Mouse (Mus musculus) retina, embryonic 14.5 days (tissue): ENCODE measurements around the gene Amotl2.

Experiments used
- DNase-seq: peaks from one replicate; pipeline ENCODE4 v3.0.0-alpha.2; 2015; ENCODE audit warnings: low spot score

Gene Amotl2

DNA sequence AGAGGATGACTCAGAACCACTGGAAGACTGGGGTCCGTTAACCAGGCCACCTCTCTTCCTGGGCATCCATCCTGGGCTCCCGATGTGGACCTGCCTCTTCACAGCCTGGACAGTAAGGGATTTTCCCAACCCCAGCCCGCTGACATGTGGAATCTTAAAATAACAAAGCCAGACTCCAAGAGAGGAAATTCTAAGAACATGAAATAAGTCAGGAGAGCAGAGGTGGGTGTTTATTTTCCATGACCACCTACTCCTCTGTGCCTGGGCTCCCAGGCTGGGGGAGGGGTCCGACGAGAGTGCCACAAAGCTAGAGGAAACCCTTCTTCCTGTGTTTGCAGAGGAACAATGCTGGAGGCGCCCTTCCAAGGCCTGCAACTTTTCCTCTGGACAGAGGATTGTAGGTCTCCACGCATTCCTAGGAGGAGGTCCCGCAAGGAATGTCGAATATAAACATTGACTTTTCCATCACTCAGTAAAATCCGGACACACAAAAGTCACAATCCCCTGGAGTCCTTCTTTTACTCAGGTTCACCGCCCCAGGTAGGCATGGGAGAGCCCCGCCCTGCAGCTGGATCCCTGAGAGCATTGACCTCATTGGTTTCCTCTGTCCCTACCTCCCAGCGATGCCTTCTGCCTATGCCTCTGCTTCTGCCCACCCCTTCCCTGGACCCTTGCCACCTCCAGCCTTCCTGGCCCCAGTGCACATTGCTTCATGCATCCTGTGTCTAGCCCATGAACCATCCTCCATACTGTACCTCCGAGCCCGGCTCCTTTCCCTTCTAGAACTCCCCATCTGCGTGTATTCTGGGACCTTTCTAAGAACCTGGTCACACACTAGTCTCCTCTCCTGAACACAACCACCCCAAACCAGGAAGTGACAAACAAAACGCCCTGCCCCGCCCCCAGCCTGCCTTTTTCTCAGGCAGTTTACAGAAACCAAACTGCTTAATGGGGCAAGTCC is 61.4 kb downstream of the Amotl2 start:
- DNase-seq, result no peak

DNA sequence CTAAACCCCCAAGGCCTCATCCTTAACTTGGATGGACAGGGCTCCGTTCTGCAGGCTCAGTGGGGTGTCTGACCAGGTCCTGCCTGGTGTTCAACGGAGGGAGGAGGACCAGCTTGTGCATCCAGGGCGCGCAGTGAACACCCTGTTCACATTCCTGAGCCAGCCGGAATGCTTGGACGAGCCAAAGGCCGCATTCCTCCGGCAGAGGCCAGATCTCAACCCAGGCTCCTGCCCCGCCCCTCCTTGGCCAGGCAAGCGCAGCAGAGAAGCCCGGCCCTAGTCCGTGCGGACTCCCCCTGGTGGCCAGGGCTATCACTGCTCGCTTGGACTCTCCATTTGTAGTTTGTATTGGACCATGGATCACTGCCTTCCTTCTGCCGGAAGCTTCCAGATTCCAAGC is 63.0 kb downstream of the Amotl2 start:
- peak; percentile 90 for DNase-seq
